Mouse (Mus musculus): Measurements from ENCODE around the gene Vmn1r175.
"Not testable (repeated sequence)": the region's sequence is repeated elsewhere in the genome, so short reads cannot be mapped to it uniquely, and the experiment has no call there.

Gene Vmn1r175

DNA sequence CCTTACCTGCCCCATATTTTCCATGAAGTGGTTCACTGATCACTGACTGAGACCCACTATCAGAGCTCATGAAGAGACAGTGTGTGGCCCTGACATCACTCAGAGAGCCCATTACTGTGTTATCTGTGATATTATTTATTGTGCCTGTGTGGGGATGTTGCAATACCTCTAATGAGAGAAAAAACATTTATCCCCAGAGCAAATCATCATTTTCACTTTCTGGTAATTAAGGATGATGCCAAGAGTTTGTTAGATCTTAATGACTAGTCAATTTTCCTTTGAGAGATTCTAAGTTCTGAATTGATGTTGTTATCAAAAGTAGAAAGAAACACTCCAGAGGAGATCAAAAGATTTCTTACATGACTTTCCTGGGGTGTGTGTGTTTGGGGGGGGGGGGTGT lies at the start of gene Vmn1r175:
TSS of gene Vmn1r175 (minus strand) at position 101 of the 400 bp plus-strand sequence.
- DNase-seq: not testable (repeated sequence)

- DNase-seq: not testable (repeated sequence)
These were observed 26.8 kb upstream of the Vmn1r175 start, which contains the start of gene Vmn1r176 for GRCm38 (mm10) chr7:23837272-23837671. Vmn1r176 (minus strand) TSS chr7:23837372.

DNA sequence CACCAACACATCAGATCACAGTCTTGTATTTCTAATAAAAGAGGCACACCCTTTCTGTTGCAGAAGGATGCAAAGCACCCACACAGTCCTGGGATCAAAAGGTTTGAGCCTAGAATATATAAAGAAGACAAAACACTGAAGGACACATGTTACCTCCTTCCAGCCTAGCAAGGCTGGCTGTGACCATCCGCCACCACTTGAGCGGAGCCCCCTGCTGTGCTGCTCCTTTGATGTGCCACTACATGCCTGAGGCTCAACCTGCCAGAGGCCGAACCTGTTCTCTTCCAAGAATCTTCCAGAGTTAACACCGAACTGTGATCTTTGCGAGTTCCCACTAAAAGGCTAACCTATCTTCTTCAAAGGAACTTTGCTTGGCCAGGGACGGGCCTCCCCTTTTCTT lies 25.9 kb downstream of the Vmn1r175 start:
- no peak for DNase-seq

Measured in cerebellum, adult 11-12 months (tissue).